Mouse (Mus musculus) hindbrain, embryonic 13.5 days (tissue): ENCODE measurements around the gene Psmd2. TPM values are rescaled to one million over a fixed set of nuclear protein-coding genes. Genes with fewer than 3 reads are reported as not detected.

Experiments
- ATAC-seq: fragments of 200-750 bp; cut with Nextera tagmentation; 2 replicates; pipeline ENCODE4 v1.8.0; 2017; ENCODE audit warnings: moderate TSS enrichment; ENCODE audit not compliant: low FRiP score
- H3K27ac ChIP-seq: fragments of 300-500 bp; sonication (generic); 2 replicates; pipeline ENCODE4 v1.5.1; 2015; ENCODE audit warnings: inconsistent platforms, mild to moderate bottlenecking, moderate library complexity
- H3K27me3 ChIP-seq: fragments of 300-500 bp; sonication (generic); 2 replicates; pipeline ENCODE4 v1.6.1; 2015; ENCODE audit warnings: mild to moderate bottlenecking, inconsistent platforms
- H3K36me3 ChIP-seq: fragments of 300-500 bp; sonication (generic); 2 replicates; pipeline ENCODE4 v1.6.1; 2015; ENCODE audit warnings: mild to moderate bottlenecking, inconsistent platforms
- H3K4me1 ChIP-seq: fragments of 300-500 bp; sonication (generic); replicated peaks from 2 replicates; pipeline ENCODE4 v1.6.1; 2015; ENCODE audit warnings: inconsistent platforms
- H3K4me2 ChIP-seq: fragments of 300-500 bp; sonication (generic); 2 replicates; pipeline ENCODE4 v1.6.1; 2015; ENCODE audit warnings: inconsistent platforms, mild to moderate bottlenecking, moderate library complexity
- H3K4me3 ChIP-seq: fragments of 300-500 bp; sonication (generic); 2 replicates; pipeline ENCODE4 v1.5.1; 2015; ENCODE audit warnings: mild to moderate bottlenecking, inconsistent platforms
- H3K9ac ChIP-seq: fragments of 300-500 bp; sonication (generic); 2 replicates; pipeline ENCODE4 v1.6.1; 2015; ENCODE audit warnings: mild to moderate bottlenecking, inconsistent platforms
- H3K9me3 ChIP-seq: fragments of 300-500 bp; sonication (generic); 2 replicates; pipeline ENCODE4 v1.6.1; 2016; ENCODE audit warnings: inconsistent platforms
- WGBS: fragments of 180-500 bp; shearing (Covaris S2); methylation state at CpG from one replicate; pipeline ENCODE4 v1.1.7; 2015; 5-methylcytosine and 5-hydroxymethylcytosine counted together
- polyA plus RNA-seq: library from polyadenylated mRNA; unstranded; fragments of >200 nt; fragmentation: Nextera tagmentation; extraction: Ambion mirVana; gene quantifications from 2 replicates; pipeline ENCODE4 v1.2.1, GENCODE M21; 2015

The Psmd2 gene
- polyA plus RNA-seq, 1 experiment from 2014 or later: 363 TPM

DNA sequence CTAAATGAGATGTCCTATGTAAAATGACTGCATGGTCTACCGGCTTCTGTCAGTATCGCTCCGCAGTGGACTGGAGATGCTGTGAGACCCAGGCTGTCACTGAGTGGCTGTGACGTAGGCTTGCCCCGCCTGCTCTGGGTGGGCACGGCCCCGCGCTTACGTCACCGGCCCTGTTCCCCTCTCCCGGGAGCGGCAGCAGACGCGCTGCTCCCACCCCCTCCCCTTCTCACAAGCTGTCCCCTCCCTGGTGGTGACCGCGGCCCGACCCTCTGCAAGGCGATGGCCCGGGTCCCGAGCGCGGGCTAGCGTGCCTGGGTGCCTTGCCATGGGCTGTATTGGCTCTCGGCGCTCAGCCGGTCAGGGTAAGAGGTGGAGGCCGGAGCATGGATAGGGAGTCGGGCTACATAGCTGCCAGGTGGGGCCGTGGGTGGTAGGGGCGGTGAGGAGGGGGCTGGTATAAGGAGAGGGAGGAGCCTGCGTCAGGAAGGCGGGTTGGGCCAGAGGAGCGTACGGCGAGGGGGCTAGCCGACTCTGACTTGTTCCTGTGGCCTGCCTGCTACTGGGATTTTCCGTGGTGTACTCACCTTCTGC is 41.8 kb downstream of the Psmd2 start, which contains the start of gene Fam131a:
Gene Fam131a (plus strand): TSS at position 131 of the 591 bp plus-strand sequence.
- peak within 1 kb of the TSS; percentile 98 for H3K27ac ChIP-seq

DNA sequence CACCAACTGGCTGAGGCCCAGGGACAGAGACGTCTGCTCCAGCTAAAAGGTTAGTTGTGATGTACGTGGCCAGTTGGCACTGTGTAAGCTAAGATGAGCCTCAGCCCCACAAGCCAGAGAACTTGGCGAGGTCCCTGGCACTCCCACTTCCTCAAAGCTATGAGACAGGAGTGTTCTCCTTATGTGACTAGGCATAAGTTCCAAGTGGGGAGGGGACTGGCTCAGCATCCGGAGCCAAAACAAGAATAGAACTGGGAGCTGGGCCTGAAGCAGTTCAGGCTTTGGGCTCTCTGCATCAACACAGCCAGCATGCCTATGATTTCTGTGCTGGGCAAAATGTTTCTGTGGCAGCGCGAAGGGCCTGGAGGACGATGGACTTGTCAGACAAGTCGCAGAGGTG is 43.3 kb downstream of the Psmd2 start:
- WGBS: 66% methylated on average over 8 of the region's 8 CpGs
- H3K4me3 ChIP-seq: no peak overlapping the region
- peaks cover 49% of the 10 kb centered on the region for H3K4me1 ChIP-seq
- peak overlapping the region; percentile 81; the same call in 1 of the 2 replicates for H3K9ac ChIP-seq
- ATAC-seq: no peak
- peaks cover 42% of the 10 kb centered on the region for H3K36me3 ChIP-seq
- H3K9me3 ChIP-seq: no peaks in the 10 kb centered on the region
- peak overlapping the region; percentile 87; the same call in 1 of the 2 replicates for H3K27ac ChIP-seq
- H3K4me2 ChIP-seq: peak overlapping the region; percentile 71; the same call in 1 of the 2 replicates
- no peaks in the 10 kb centered on the region for H3K27me3 ChIP-seq

More for the DNA sequence above, 41.8 kb downstream of the Psmd2 start, which contains the start of gene Fam131a:
- Histone ChIP-seq H3K9ac (peak within 1 kb of the TSS; percentile 85), H3K4me1 (peaks cover 49% of the 10 kb centered on the region), H3K4me3 (peak within 1 kb of the TSS; percentile 64), H3K27me3 (no peaks in the 10 kb centered on the region), H3K4me2 (peak within 1 kb of the TSS; percentile 81), H3K36me3 (peaks cover 43% of the 10 kb centered on the region), H3K9me3 (no peaks in the 10 kb centered on the region)
- peak; percentile 96 for ATAC-seq
- 1% methylated on average over 37 of the region's 37 CpGs for WGBS

DNA sequence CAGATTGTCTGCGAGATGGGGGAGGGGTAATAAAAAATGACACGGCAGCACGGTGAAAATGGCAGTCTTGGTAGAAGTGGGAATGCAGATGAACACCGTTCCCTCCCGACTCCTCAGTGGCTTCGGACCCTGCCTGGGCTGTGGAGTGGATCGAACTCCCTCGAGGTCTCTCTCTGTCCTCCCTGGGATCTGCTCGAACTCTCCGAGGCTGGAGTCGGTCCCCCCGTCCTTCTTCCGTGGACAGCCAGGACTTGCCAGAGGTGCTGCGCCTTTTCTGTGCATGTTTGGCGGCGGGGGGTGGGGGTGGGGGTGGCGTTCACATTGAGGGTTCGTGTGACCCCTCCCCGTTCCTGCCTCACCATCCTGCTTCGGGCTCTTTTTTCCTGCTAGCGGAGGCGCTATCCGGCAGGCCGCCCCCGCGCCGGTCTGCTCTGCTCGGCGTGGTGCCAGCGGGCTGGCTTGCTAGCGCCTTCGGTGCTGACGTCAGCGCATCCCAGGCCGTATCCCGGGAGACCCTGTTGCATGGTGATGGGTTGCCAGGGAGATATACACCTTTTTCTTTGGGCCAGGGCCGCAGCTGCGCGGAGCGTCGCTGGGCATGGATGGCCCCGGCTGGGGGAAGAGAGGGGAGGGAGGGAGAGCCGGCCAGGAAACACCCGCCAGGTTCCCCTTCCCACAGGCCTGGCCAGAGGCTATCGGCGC is 44.3 kb downstream of the Psmd2 start:
- Histone ChIP-seq H3K4me3 (peak overlapping the region; percentile 46), H3K4me2 (peak overlapping the region; percentile 71), H3K36me3 (peaks cover 43% of the 10 kb centered on the region), H3K9ac (peak overlapping the region; percentile 81), H3K4me1 (peaks cover 54% of the 10 kb centered on the region), H3K27ac (peak overlapping the region; percentile 87), H3K27me3 (no peaks in the 10 kb centered on the region), H3K9me3 (no peaks in the 10 kb centered on the region)
- 2% methylated on average over 46 of the region's 46 CpGs for WGBS
- peak; percentile 72 for ATAC-seq

DNA sequence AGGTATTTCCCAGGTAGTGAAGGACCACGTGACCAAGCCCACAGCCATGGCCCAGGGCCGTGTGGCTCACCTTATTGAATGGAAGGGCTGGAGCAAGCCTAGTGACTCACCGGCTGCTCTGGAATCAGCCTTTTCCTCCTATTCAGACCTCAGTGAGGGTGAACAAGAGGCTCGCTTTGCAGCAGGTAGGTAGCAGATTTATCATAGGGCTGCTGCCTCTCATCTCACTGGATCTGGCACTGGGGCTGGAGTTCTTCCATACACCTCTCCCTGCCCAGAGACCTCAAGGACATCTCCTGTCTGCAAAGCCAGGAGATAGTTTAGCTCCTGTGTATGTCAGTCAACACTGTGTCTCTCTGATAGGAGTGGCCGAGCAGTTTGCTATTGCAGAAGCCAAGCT is 47.8 kb downstream of the Psmd2 start:
- Histone ChIP-seq H3K36me3 (peaks cover 46% of the 10 kb centered on the region), H3K9ac (no peak overlapping the region), H3K27ac (no peak overlapping the region), H3K4me2 (no peak overlapping the region), H3K4me1 (peaks cover 53% of the 10 kb centered on the region), H3K9me3 (no peaks in the 10 kb centered on the region), H3K27me3 (no peaks in the 10 kb centered on the region), H3K4me3 (no peak overlapping the region)
- 82% methylated on average over 5 of the region's 5 CpGs for WGBS
- no peak for ATAC-seq

DNA sequence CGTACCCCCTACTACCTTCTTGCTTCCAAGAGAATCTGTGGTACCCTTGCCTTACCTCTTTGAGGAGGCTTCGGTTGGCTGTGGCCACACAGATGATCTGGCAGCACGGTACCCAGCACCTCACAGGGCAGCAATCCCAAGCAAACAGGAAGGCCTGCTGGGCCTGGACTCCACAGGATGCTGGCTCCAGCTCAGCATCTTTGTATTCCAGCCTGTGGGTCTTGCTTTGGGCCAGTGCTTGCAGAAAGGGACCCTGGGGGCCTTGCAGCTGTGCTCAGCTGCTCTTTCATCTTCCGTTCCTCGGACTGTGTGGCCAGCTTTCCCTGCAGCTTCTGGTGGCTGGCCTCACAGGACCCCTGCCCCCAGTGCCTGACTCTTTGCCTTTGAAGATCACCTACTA is 48.6 kb downstream of the Psmd2 start:
- peaks cover 52% of the 10 kb centered on the region for H3K36me3 ChIP-seq

DNA sequence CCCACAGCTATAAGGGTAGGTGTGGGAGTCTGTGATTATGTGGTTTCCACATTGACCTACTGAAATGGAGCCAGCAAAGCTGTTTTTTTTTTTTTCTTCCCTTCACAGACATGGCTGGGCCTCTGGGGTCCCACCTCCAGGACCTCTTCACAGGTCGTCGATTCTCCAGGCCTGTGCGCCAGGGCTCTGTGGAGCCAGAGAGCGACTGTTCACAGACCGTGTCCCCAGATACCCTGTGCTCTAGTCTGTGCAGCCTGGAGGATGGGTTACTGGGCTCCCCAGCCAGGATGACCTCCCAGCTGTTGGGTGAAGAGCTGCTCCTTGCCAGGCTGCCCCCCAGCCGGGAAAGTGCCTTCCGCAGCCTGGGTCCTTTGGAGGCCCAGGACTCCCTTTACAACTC is 49.9 kb downstream of the Psmd2 start:
- peaks cover 65% of the 10 kb centered on the region for H3K36me3 ChIP-seq
- H3K4me2 ChIP-seq: no peak overlapping the region
- H3K27ac ChIP-seq: peak overlapping the region; percentile 77
- no peaks in the 10 kb centered on the region for H3K9me3 ChIP-seq
- H3K9ac ChIP-seq: peak overlapping the region; percentile 60
- no peak; the same call in 1 of the 2 replicates for ATAC-seq
- no peak overlapping the region for H3K4me3 ChIP-seq
- H3K4me1 ChIP-seq: peaks cover 33% of the 10 kb centered on the region
- no peaks in the 10 kb centered on the region for H3K27me3 ChIP-seq
- WGBS: 31% methylated on average over 7 of the region's 7 CpGs

More for the DNA sequence above, 48.6 kb downstream of the Psmd2 start:
- Histone ChIP-seq H3K4me1 (peaks cover 45% of the 10 kb centered on the region), H3K9ac (0 out of 2 replicates have a peak overlapping the region, but pooled peaks have one; percentile 24), H3K4me2 (no peak overlapping the region), H3K9me3 (no peaks in the 10 kb centered on the region), H3K27ac (no peak overlapping the region), H3K27me3 (no peaks in the 10 kb centered on the region), H3K4me3 (no peak overlapping the region)
- WGBS: 35% methylated on average over 5 of the region's 5 CpGs
- ATAC-seq: no peak

DNA sequence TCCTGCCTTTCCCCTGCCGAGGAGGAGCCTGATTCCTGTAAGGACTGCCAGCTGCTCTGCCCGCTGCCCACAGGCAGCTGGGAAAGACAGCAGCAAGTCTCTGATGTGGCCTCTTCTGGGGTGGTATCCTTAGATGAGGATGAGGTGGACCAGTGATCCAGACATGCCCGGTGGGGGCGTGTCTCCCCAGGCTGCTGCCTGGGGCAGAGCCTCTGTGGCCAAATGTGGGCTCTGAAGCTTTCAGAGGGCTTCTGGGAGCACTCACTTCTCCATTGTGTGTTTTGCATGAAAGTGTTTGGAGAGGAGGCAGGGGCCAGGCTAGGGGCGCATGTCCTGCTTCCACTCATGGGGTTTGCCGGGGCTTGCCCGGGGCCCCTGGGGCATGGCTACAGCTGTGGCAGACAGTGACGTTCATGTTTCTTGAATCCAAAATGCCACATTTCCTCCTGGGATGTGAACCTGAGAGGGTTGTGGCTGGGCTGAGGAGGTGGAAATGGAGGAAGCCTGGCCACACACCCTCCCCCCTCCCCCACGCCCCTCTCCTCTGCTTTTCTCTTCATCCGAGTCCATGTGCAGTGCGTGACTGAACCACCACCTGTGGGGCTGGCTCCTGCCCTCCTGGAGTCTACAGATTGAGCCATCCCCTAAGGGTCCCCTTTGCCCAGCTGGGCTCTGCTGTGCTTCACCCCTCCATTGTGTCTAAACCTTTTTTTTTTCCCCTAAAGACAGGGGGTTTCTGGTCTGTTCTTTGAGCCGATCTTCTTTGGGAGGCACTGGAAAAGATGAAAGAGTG is 50.5 kb downstream of the Psmd2 start:
- peaks cover 27% of the 10 kb centered on the region for H3K4me1 ChIP-seq
- WGBS: 8% methylated on average over 12 of the region's 12 CpGs
- H3K36me3 ChIP-seq: peaks cover 71% of the 10 kb centered on the region
- no peaks in the 10 kb centered on the region for H3K27me3 ChIP-seq
- no peaks in the 10 kb centered on the region for H3K9me3 ChIP-seq
- peak overlapping the region; percentile 77 for H3K27ac ChIP-seq
- no peak overlapping the region for H3K4me3 ChIP-seq
- peak; percentile 30; the same call in 1 of the 2 replicates for ATAC-seq
- H3K9ac ChIP-seq: peak overlapping the region; percentile 60
- 0 out of 2 replicates have a peak overlapping the region, but pooled peaks have one; percentile 25 for H3K4me2 ChIP-seq

DNA sequence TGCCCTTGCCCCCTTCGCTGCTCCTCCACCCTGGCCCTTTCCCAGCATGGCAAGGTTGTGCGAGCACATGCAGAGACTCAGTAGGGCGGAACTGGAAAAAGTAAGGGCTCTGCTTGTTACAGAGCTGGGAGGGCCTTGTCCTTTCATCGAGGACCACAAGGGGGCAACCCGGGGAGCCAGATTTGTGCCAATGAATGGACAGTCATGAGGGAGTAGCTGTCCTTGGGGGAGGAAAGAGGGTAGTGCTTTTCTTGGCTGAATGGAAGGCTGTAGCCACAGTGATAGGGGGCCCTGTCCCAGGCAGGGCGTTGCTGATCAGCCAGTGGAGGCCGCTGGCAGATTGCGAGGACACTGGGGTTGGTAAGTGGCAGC is 51.1 kb downstream of the Psmd2 start:
- H3K9me3 ChIP-seq: no peaks in the 10 kb centered on the region
- H3K9ac ChIP-seq: peak overlapping the region; percentile 55; the same call in 1 of the 2 replicates
- H3K27ac ChIP-seq: peak overlapping the region; percentile 77; the same call in 1 of the 2 replicates
- peaks cover 77% of the 10 kb centered on the region for H3K36me3 ChIP-seq
- peaks cover 27% of the 10 kb centered on the region for H3K4me1 ChIP-seq
- no peak overlapping the region for H3K4me3 ChIP-seq
- H3K4me2 ChIP-seq: no peak overlapping the region
- 5% methylated on average over 8 of the region's 8 CpGs for WGBS
- no peaks in the 10 kb centered on the region for H3K27me3 ChIP-seq
- ATAC-seq: peak; percentile 33

DNA sequence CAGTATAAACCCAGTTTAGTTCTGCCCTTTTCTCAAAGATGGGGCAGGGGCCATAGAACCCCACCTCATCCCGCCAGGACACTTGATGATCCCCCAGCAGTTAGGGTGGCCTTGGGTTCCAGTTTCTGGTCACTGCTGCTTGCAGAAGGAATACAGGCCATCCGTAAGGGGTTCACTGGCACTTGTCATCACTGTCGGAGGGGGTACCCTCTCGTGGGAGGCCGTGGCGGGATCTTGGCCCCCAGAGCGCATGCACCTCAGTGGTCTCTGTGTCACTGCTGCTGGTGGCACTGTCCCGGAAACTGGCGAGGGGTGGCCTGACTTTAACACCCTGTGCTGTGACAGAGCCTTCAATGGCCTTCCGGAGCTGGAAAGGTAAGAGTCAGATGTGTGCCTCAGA is 51.6 kb downstream of the Psmd2 start:
- Histone ChIP-seq H3K4me2 (no peak overlapping the region), H3K27me3 (no peaks in the 10 kb centered on the region), H3K4me1 (peaks cover 27% of the 10 kb centered on the region), H3K9me3 (no peaks in the 10 kb centered on the region), H3K27ac (no peak overlapping the region), H3K36me3 (peaks cover 82% of the 10 kb centered on the region), H3K9ac (no peak overlapping the region), H3K4me3 (no peak overlapping the region)
- WGBS: 91% methylated on average over 10 of the region's 10 CpGs
- no peak for ATAC-seq

DNA sequence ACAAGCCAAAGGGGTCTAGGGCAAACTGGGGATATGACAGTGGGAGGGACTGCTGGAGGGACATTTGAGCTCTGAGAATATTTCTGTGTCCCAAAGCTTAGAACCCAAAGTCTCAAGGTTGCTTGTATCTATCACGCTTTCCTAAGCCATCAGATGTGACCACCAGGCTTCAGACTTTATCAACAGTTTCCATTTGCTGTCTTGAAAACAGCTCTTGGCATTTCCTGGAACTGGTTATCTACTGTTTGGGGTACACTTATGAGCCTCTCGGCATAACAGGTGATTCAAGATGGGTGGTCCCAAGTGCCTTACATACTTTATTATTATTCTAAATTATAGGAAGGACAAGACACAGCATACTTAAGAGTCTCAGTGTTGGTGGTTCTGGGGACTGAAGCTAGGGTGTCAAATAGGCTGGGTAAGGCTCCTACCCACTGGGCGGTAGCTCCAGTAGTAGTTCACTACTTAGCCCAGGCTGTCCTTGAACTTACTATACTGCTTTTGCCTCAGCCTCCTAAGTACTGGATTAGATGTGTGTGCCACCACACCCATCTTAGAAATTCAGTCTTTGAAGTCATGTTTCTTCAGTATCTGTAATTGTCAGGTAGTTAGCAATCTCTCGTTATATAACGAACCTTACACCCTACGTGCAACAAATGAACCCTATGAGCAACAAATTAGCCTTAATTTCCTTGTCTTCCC is 52.4 kb downstream of the Psmd2 start:
- H3K9ac ChIP-seq: no peak overlapping the region
- H3K27ac ChIP-seq: no peak overlapping the region
- peaks cover 27% of the 10 kb centered on the region for H3K4me1 ChIP-seq
- no peak for ATAC-seq
- WGBS: 95% methylated on average over 6 of the region's 6 CpGs
- H3K4me2 ChIP-seq: no peak overlapping the region
- peaks cover 82% of the 10 kb centered on the region for H3K36me3 ChIP-seq
- H3K27me3 ChIP-seq: no peaks in the 10 kb centered on the region
- no peak overlapping the region for H3K4me3 ChIP-seq
- H3K9me3 ChIP-seq: no peaks in the 10 kb centered on the region

DNA sequence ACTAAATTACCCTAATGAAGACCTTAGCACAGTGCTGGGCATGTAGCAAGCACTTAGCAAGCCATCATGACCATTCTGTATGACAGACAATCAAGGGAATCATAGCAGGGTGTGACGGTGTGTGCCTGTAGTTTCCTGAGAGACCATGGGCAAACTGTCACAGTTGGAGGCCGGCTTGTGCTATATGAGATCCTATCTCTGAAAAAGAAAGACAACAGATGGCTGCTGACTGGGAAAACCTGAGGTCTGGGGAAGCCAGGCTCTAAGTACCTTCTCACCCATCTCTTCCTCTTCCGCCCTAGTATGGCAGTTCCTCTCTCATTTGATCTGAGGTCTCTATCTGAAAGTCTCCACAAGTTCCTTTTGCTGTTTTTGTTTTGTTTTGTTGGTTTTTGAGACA is 54.3 kb downstream of the Psmd2 start:
- H3K27me3 ChIP-seq: no peaks in the 10 kb centered on the region
- H3K27ac ChIP-seq: no peak overlapping the region
- no peaks in the 10 kb centered on the region for H3K9me3 ChIP-seq
- 73% methylated on average over 3 of the region's 3 CpGs for WGBS
- H3K9ac ChIP-seq: no peak overlapping the region
- H3K4me1 ChIP-seq: peaks cover 21% of the 10 kb centered on the region
- H3K4me2 ChIP-seq: no peak overlapping the region
- H3K36me3 ChIP-seq: peaks cover 82% of the 10 kb centered on the region
- H3K4me3 ChIP-seq: no peak overlapping the region
- no peak for ATAC-seq
